Mouse (Mus musculus) ovary, adult 18-20 months (tissue): ENCODE measurements around the gene Olfml2a.

Experiments used
- DNase-seq: peaks from one replicate; pipeline ENCODE4 v3.0.0; 2022; ENCODE audit warnings: low spot score, mixed read lengths

Olfml2a gene

DNA sequence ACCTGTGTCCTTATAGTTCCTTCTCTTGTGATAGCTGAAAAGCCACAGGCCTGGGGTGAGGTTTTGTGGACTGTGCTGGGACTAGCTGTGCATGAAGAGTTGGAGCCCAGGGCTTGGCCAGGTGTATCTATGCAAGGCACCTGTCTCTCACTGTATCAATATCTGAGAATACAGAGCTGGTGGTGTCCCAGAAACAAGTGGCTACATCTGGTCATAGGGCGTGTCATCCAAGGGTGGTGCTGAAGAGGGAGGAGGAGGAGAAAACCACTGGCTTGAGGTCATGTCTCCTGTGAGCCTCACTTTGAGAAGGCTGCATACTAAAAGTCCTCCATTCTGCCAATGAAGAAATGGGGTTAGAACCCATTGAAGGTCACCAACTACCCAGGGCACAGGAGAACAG is 6.2 kb downstream of the Olfml2a start:
- no peak for DNase-seq

DNA sequence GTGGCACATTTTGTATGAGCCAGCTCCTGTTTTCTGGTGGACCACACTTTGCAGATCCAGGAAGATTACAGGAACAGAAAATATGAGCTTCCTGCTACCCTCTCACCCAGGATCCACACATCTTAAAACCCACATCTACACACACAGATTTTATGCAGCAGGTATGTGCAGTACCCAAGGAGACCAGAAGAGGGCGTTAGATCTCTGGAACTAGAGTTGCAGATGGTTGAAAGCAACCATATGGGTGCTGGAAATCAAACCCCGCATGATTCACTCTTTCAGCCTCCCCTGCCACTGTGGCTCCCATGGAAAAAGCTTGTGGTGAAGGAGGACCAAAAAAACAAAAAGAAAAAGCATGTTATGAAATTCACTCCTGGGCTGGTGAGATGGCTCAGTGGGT is 7.3 kb downstream of the Olfml2a start:
- DNase-seq: no peak

DNA sequence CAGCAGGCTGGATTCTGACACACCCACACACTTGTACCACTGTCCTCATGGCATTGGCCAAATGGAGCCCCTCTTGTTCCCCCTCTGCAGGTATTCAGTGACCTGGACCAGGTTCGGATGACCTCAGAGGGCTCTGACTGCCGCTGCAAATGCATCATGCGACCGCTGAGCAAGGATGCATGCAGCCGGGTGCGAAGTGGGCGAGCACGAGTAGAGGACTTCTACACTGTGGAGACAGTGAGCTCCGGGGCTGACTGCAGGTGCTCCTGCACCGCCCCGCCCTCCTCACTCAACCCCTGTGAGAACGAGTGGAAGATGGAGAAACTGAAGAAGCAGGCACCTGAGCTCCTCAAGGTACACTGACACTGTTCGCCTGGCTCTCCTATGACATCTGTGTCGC is 9.6 kb downstream of the Olfml2a start:
- DNase-seq: no peak

DNA sequence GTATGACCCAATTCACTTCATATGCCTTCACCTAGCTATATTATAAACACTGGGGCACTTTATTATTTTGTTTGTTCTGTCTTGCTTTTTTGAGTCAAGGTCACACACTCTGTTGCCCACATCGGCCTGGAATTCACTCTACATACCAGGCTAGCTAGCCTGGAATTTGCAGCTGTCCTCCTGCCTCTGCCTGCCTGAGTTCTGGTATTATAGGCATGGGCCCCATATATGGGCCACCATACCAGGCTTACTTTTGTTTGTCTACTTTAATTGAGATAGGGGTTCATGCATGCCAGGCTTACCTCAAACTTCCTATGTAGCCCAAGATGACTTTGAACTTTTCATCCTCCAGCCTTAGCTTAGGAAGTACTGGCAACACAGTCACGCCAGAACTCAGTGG is 10.1 kb downstream of the Olfml2a start:
- no peak for DNase-seq

DNA sequence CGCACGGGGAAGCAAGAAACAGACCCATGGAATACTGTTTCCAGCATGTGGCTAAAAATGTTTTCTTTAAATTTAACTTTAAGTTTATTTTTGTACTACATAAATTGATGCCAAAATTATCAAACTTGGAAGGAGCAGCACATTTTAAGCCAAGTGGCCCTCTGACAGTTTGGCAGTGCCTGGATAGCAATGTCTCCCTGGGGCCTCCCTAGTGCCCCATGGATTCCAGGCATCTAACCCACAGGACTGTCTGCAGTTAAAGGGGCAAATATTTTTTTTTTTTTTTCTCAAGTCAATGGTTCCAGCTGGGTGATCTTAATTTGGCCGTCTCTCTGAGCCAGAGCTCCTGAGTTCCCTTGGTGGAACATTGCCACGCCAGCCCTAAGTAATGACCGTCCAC is 11.4 kb downstream of the Olfml2a start:
- no peak for DNase-seq

DNA sequence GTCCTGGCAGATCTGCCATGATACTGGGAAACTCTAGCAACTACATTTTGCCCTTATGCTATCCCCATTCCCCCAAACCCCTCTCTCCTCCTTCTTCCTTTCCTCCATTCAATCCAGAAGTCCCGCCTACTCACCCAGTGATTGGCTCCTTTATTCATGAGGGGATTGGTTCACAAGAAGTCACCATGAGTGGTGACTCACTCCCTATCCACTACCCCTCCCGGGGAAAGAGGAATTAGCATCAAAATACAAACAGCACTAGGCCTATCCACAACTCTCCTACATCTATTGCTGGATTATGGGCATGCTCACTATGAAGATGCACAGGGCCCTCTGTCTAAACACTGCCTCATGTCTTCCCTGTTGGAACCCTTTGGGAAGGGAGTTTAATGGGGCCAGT is 12.2 kb downstream of the Olfml2a start:
- DNase-seq: no peak

DNA sequence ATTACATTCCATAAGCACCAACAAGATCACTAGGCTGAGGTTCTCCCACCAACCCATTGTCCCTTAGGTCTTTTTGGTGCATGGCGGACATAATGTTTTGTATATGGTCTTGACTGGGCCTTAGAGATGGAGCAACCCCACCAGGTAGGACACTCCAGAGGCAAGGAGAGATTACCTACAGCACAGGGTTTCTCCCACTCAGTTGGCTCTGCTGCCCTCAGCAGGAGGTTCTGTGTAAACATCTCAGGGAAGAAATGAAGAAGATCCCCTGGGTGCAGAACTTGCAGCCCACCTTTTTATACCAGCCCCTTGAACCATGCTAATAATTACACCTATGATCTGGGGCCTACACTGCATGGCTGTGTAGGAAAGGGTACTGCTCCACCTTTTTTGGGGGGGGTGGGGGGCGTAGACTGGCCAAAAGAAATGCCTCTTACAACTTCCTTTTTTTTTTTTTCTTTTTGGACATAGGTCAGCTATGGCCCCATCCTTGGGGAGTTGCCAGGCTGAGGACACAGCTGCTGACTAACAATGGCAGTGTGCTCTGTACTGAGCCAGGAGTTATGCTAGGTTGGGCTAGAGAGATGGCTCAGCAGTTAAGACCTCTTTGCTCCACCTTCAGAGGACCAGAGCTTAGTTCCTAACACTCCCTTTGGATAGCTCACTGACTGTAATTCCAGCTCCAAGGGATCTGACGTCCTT is 12.8 kb downstream of the Olfml2a start:
- DNase-seq: no peak

DNA sequence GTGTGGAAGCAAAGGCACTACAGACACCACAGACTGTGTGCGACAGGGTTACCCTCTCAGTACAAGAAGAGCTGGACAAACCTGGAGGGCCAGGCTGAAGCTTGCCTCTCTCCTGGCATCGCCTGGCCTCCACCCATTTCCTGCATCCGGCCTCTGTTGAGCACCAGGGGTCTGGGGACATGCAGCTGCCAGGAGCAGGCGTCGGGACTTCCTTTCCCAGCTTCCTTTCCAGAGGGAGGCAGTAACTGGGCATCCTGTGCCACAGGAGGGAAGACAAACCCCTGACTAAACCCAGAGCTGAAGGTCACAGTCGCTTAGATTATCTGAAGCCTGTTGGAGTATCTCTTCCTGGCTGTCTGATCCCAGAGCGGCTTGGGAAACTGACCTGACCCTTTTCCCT is 15.8 kb downstream of the Olfml2a start:
- DNase-seq: no peak

DNA sequence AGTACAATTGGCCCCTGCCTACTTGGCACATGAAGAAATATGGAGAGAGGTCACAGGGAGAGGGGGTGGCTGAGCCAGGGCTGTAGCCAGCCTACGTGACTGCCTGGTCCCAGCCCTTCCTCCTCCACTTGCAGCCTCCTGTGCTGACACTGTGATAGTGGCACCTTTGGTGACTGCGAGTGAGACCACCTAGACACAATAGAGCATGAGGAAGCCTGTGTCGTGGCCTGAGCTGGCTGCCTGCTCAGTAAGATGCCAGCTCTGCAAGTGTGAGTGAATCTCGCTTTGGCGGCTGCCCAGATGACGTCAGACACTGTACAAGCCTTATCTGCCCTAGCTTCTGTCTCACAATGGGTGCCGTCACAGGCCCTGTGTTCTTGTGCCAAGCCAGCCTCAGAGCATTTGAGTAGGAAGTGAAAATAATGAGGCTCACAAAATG is 18.5 kb downstream of the Olfml2a start:
- DNase-seq: peak; percentile 86

DNA sequence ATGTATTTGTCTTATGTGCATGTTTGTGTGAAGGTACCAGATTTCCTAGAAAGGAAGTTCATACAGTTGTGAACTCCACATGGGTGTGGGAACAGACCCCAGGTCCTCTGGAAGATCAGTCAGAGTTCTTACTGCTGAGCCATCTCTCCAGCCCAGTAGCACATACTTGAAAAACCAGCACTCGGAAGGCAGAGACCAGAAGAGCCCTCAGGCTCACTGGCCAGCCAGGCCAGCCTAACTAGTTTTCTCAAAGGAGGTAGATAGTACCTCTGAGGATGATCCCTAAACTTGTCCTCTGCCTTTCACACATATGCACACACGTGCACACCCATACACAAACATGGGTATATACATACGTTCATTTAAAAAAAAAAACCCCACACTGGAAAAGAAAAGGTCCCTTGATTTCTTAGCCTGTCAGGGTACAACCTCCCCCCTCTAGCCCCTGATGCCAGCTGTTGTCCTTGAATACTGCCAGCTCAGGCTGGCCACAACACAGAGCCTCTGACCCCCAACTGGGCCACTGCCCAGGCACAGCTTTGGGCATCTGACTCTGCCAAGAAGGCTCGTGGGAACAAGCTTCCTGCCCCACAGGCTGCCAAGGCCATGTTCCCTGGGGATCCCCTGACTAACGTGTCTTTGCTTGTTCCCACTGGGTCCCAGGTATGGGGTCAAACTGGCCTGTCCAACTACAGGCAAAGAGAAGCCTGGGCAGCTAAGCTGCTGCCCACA is 21.5 kb downstream of the Olfml2a start:
- DNase-seq: peak; percentile 85

DNA sequence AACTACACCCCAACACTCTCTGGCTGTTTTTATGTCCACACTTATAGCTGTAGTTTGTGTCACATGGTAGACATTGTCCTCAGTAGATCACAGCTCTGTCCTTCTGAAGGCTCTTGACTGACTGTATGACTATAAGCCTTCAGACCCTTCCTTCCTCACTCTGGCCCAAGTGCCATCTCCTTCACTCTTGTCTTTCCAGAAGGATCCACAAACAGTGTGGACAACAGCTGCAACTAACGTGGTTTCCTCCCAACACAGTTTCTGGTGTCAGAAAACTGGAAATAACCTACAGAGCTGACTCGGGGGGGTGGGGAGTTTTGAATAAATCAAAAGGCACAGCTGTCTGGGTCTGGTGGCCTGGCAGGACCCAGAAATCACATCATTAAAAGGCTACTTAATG is 24.3 kb downstream of the Olfml2a start:
- DNase-seq: no peak

DNA sequence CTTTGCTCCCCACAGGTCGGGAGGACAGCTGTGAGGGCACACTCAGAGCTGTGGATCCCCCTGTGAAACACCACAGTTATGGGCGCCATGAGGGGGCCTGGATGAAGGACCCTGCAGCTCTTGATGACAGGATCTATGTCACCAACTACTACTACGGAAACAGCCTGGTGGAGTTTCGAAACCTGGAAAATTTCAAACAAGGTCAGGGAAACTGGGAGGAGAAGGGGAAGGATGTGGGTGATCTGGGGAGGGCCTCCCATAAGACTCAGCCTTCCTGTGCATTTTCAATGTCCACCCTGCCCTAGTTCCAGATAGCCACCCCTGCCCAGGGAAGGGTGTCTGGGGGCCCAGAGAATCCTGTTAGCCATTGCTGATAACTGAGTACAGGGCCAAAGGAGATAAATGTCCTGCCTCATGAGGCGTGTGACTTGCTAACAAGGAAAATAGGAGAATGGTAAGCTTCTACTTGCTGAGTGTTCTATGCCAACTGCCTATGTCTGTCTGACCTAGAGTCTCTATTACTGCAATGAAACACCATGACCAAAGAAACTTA is 26.0 kb downstream of the Olfml2a start:
- no peak for DNase-seq

DNA sequence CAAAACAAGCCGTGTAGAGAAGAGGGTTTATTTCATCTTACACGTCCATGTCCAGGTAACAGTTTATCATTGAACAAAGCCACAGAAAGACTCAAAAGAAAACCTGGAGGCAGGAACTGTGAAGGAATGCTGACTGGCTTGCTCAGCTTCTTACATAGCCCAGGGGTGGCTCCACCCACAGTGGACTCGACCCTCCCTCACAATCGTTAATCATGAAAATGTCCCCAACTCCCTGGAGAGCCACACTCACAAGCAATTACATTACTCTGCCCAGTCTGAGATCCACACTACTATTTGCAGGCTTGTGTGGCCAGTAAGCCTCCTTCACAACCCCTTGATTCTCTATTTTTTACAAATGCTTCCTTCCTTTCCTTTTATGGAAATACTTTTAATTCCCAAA is 32.4 kb downstream of the Olfml2a start:
- DNase-seq: no peak

DNA sequence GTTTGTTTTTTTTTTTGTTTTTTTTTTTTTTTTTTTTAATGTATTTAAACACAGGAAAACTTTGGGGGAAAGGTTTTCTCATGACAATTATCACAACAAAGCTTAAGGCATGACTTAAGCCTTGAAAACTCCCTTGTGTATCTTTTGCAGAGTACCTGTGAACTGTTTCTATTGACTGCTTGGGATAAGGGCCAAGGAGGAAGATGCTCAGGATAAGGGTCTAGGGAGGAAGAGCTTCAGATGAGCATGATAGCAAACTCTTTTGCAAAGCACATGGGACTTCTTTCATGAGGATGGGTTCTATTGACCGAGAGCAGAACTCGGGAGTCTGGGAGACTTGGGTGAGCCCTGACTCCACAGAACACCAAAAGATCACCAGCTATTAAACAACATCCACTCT is 37.9 kb downstream of the Olfml2a start:
- no peak for DNase-seq

DNA sequence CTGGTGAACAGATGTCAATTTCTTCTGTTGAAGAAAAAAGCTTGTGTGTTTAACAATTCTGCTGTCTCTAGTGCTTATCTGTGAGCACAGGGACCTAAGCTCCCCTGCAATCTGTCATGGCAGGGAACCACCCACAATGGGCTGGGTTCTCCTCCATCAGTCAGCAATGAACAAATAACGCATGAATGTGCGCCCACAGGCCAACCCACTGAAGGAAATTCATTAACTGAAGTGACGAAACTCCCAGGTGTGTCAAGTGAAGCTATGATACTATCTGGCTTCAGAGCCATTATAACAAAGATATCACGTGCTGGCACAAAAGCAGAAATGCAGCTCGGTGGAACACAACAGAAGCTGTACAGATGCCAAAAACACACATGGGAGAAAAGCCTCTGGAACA is 38.3 kb downstream of the Olfml2a start:
- no peak for DNase-seq

DNA sequence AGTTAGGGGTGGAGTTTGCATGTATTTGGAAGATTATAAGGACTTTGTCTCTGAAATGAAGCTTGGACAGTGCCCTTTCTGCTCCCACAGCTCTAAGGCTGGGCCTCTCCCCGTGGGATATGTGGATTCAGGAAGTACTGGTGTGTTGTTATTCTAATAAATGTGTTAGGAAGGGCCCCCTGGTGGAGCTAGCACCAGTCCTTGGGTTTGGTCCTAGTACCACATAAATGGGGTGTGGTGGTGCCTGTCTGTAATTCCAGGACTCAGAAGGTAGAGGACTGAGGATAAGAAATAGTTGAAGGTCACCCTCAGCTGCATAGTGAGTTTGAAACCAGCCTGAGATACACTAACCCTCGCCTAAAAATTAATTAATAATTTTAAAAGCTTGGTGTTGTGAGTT is 41.4 kb downstream of the Olfml2a start:
- DNase-seq: no peak

DNA sequence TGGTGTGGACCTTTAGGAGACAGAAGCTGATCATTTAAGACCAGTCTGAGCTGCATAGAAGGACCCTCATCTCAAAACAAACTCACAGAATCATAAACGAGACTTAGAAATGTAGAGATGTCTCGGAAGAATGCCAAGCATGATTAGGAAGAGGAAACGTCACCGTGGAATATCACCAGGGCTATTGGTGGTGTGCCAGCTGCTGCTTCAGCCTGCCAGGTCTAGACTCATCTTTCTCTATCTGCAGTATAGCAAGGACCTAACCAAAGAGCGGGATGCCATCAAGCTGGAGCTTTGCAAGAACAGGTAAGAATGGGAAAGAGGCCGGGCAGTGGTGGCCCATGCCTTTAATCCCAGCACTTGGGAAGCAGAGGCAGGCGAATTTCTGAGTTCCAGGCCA is 41.9 kb downstream of the Olfml2a start:
- DNase-seq: no peak

DNA sequence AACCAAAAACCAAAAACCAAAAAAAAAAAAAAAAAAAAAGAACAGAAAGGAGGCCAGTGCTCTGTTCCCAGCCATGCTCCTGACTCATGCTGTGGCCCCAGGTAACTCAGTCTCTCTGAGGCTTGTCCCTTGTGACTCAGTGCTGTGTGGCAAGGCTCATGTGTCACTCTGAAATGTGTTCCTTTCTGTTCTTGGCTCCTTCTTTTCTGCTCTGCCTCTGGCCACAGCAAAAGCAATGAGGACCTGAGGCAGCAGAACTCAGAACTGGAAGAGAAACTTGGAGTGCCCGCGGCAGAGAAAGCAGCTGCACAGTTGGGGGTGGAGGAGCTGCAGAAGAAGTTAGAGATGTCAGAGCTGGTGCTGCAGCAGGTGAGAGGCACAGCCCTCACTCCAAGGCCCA is 42.4 kb downstream of the Olfml2a start:
- DNase-seq: no peak

DNA sequence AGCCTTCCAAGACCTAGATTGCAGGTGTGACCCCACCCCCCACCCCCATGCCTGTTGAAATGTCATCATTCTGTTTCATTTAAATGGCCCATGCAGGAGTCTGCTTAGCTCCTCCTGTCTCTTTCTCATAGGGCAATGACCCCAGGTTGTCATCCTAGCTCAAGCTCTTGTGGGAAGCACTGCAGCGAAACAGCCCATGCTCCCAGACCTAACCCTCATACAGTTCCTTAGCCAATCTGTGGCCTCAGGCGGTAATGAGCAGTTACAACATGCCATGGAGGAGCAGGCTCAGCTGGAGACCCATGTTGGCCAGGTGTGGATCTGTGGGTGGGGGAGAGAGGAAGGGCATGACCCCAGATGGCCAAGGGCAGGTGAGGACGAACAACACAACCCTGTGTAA is 43.4 kb downstream of the Olfml2a start:
- no peak for DNase-seq

DNA sequence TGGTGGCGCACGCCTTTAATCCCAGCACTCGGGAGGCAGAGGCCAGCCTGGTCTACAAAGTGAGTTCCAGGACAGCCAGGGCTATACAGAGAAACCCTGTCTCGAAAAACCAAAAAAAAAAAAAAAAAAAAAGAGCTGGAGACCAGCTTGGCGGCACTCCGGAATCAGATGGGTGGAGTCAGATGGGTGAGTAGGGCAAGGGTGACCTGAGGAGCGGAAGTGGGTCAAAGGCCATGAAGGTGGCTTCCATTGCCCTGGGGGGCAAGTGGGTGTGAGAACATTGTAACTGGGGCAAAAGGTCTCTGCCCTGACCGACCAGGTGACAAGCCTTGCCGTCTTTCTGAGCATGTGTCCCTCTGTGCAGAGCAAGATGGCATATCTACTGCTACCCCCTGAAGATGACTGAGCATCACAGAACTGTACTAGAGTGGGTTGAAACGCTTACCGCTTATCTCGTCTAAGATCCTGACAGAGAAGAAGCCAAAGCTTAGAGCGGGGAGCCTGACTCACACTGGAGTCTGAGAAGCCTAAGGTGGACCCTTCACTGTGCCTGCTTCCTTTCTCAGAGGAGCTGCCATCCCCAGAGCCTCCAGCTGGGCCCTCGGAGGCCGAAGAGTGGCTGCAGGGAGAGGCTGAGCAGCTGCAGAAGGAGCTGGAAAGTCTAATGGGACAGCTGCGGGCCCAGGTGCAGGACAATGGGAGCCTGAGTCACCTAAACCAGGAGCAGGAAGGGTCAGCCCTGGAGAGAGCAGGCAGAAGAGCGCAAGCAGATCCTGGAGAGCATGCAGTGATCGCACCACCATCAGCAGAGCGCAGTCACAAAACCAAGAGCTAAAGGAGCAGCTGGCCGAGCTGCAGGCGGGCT is 44.4 kb downstream of the Olfml2a start:
- DNase-seq: no peak

DNA sequence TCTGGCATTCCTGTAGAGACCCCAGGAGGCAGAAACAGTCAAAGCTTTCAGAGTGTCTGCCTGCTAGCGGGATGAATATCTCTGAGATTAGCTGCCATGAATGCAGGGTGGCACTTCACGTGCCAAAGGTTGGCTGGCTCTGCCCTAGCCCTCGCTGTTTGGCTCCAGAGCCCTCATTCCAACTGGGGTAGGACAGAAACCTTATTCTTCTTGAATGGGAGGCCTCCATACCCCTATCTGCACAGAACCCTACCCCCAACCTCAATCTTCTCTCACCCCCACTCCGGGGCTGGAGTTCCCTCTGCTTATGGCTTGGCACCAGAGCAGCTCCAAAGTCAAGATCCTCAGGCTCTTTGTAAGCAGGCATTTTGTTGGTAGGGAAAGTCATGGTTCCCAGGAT is 46.1 kb downstream of the Olfml2a start:
- no peak for DNase-seq

DNA sequence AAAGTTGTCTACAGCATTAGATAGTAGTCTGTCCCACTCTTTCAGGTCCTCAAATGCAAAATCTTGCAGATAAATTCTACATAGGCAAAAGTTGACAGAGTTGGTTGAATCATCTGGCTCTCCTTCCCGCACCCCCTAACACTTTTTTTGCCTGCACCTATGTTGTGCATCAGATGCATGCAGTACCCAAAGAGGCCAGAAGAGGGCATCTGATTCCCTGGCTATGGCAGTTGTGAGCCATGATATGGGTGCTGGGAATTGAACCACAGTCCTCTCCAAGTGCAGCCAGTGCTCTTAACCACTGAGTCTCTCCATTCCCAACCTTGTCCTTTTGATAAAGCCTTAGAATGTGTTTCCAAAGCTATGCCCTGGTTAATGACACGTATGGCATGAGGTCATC is 51.7 kb downstream of the Olfml2a start:
- DNase-seq: no peak

DNA sequence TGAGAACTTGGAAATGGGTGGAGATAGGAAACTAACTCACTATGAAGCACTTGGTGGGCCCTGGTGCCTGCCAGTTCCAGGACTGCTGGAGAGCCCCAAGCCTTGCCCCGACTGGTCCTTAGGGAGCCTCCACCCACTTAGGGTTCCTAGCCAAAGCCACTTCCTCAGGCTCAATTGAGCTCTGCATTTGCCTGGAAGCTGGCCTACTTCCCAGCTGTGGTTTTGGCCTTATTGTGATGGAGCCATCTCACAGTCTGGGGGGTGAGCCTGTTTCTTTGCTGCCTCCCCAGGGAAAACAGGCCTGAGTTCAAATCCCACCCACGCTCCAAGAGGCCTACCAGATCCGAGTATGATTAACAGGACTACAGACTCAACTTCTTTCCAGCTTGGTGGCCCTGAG is 54.8 kb downstream of the Olfml2a start:
- DNase-seq: peak; percentile 35
